Mouse (Mus musculus) R1 (cell line): Measurements from ENCODE around the gene Ninj1.

Experiments
- DNase-seq: peaks from one replicate; pipeline ENCODE4 v3.0.0-alpha.2; 2018; ENCODE audit warnings: low read depth, low spot score

Gene Ninj1

DNA sequence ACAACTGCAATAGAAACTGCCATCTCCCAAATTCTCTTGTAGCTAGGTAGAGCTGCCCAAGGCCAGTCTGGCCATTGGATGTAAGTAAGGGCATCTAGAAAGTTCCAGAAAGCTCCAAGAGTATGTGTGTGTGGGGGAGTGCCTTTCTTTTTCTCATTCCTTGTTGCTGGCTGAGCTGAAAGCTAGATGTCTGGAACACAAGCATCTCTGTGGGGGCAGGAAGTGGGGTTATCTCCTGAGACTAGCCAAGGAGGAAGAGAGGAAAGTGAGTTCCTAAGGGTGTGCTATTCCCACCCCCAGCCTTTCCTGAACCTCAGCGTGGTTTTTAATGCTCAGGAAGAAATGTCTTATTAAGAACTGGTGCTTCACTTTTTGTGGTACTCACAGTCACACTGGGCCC, 15.6 kb upstream of the Ninj1 start:
- no peak for DNase-seq

DNA sequence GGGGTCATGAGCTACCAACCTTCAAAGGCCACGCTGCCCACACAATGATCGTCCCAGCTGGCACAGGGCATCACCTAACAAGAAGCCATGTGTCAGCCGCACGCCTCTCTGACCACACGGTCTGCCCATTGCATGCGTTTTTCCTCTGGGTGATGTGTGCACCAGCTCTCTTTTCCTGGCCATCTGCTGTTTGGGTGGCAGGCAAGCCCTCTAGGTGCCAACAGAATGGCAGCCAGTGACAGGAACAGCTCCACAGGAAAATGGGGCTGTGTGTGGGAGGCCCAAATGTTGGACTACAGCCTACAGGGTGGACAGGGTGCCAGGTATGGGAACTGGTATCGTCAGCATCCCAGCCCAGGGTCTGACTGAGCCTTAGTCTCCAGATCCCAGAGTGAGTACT, 14.9 kb upstream of the Ninj1 start:
- no peak for DNase-seq

DNA sequence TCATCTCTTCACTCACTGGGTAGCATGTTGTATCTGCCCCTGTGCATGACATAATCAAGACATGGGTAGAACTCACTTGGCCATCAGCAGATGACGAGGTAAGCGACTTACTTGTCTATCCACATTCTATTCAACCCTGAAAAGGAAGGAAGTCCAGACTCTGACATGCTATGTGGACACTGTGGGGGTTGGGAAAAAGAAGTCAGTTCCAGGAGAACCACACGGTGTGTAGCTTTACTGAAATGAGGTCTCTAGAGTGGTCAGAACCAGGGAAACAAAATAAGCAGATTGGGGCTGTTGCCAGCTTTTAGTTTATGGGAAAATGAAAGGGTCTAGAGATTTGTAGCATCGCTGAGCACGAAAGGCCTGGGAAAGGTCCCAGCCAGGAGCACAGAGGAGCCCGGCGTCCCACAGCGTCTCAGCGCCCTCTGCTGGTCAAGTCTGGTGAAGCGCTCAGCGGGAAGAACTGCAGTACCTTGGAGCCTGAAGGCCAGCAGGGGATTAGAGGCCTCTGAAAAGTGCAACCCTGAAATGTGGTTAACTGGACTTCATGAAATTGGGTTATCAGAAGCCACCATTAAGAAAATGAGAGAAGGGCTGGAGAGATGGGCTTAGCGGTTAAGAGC, 14.2 kb upstream of the Ninj1 start:
- DNase-seq, result peak; percentile 83

DNA sequence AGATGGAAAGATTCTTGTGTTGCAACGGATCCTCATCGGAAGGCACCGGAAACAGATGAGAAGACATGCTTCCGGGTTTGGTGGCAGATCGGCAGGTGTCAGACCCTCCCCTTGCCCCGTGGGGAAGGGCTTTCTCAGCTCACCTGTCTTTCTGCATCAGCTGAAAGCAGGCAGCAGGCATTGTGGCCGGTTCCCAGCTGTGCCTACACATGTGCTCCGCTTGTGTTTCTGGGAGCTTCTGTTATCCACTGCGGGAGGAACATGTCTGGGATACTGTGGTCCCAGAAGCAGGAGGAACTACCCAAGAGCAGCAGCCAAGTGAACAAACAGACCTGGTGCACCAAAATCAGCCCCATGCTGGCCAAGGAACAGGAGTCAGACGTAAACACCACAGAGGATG, 11.8 kb upstream of the Ninj1 start:
- no peak for DNase-seq

DNA sequence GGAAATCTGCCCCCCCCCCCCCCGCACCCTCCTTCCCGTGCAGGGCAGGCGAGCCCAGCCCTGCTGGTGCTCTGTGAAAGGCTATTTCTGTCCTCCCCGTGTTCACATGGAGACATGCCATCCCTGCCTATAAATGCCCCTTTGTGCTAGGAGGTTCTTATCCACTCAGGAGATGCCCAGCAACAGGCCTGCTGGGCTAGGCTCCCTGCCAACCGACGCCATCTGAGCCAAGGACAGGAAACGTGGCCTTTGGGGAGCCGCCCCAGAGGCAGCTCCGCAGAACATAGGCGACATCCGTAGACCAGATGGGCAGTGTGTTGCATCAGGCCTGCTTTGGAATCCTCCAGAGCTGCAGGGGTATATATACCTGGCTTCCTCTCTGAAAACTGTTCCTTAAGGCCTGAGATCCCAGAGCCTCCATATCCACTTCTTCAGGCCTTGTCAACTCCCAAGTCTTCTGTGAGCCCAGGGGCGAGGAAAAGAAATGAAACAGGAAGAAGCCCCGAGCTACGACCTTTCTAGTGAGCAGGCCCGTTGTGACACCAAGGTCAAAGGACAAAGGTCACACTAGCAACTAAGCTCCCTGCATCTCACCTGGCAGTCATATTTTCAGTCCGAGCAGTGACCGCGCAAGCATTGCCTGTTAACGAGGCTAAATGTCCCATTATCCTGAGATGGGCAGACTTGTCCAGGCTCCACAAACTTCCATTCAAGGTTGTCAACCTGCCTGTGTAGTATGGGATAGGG, 8.3 kb upstream of the Ninj1 start:
- DNase-seq, result no peak

DNA sequence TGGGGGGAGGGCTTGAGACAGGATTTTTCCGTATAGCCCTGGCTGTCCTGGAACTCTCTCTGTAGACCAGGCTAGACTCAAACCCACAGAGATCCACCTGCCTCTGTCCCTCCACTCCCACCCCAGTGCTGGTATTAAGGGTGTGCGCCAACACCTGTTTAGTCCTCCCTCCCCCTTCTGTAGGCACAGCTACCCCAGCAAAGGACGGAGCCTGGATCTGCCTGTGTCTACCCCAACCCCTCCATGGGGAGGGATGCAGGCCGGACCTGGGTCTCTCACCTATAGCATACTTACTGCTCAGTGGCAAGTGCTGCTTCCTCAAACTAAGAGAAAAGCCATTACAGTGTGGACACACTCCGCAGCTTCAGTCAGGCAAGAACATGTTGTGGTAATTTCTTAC, 7.0 kb upstream of the Ninj1 start:
- DNase-seq, result no peak

DNA sequence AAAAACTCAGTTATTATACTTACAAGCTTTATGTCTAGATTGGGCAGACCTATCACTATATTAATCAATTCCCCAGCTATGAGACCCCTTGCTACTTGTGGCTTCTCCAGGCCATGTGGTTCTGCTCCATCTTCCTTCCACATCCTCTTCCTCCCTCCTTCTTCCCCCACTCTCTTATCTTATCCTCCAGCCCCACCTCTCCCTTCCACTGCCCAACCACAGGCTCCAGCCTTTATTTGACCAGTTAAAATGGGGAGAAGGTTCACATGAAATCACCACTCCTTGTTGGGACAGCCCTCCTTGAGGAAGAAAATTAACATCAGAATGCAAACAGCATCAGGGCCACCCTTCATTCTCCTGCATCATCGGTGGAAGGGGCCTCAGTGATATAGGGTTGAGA, 6.6 kb upstream of the Ninj1 start:
- no peak for DNase-seq

DNA sequence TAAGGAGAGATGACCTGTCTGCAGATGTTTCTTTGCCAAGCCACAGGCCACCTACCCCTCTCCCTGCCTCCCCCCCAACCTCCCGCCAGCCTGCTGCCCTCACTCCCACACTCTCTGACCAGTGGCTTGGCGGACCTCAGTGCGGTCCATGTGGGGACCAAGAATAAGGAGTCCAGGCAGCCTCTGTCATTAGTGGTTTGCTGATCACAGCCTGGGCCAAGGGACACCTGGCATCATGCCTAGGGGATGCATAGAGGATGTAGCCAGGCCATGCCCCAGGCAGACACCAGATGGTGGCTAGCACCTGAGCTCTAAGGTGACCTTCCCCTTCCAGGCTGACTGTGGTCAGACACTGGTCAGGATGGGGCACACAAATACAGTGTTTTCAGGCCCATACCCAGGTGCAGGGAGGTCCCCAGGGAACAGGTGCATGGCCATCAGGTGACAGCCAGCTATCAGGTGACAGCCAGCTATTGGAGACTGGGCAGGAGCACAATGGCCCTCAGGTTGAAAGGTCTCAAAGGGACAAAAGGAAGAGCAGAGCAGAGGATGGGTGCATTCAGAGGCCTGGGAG, 5.8 kb upstream of the Ninj1 start:
- no peak for DNase-seq

DNA sequence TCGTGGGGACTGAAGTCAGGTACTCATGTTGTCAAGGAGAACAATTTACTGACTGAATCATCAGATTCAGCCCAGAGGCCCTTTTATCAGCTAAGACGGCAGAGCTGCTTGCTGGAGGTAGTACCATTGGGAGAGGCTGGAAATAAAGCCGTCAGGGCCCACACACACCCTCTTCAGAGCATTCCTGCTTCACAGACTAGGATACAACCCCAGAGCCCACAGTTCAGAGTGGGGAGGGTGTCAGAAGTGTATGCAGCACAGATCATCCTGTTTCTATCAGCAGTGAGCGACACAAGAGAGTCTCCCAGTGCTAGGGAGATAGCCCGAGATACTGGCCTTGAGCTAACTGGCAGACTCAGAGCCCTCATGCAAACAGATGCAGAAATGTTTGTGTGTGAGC, 4.1 kb upstream of the Ninj1 start:
- DNase-seq, result no peak

DNA sequence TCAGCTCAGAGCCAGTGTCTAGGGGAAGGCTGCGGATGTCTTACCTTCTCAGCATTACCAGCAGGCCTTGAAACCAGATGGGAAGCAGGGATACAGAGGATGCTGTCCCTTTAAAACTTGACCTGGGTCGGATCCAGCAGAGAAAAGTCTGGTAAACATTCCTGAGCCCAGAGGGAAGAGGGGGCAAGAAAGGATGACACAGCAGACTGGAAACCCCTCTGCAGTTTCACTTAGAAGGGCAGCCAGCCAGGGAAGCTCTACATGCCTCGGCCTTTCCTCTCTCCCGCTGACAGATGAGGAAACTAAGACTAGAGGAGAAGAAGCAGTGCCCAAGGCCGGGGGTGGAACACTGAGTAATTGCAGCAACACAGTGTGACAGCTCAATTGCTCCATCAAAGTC, 3.6 kb upstream of the Ninj1 start:
- DNase-seq, result no peak

DNA sequence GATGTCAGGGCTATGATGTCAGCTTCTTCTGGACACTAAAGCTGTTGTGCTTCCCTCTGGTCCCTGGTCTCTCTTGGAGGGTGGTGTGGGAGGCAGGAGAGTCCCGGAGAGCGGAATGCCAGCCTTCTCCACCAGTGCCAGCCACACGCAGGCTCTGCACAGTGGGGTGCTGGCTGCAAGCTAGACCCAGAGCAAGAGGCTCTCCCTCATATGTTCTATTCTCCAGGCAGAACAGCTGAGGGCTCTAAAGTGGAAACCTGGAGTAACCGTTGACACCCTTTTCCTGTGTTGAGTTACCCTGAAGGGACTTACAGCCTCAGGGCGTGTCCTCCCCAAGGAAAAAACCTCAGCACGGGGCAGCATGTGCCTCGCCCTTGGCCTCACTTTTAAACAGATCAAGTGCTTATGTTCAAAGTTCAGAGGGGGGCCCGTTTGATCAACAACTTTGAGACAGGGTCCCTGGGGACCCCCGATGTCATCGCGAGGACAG, 442 bp upstream of the Ninj1 start:
- no peak for DNase-seq

DNA sequence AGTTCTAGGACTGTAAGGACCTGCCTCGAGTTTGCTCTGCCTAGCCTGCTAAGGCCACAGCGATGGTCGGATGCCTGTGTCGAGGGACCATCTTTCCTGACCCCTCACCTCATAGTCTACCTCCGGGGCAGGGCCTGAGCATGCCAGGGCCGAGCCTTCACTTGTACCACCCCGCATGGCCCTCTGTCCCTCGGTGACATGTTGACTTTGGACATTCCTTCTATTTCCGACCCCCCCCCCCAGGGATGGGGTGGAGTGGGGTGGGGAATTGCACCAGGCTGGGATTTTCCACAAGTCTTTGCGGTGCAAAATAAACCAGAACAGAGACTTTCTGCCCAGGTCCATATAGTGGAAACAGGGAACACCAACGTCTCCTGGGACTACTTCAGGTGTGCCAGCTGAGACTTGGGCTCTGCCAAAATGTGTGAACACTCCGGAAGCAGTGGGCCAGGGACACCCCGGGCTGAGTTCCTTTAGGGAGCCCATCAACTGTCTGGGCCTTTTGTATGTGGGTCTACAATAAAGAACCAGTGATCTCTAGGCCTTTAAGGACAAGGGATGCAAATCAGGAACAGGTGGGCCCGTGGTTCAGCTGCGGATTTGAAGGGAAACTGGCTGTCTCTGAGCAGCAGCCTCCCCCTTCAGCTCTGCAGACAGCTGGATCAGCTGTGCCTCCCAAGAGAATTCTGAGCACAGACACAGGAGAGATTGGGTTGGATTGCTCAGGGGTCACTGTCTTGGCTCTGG, 1.1 kb downstream of the Ninj1 start:
- peak; percentile 25 for DNase-seq

DNA sequence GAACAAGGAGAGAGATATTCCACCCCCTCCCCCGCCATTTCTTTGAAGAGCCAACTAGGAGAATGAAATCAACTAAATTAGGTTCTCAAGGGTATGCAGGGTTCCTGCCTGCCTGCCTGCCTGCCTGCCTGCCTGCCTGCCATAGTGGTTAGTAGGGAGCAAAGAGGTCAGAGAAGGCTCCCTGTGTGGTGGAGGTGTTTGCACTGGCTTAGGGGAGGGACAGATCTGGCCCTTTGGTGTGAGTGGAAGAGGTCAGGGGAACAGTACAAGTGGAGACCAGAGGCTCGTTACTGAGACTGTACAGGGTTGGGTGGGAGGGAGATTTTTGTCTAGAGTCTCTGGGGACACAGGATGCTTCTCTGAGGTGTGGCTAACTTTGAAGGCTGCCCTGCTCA, 1.7 kb downstream of the Ninj1 start:
- no peak for DNase-seq

DNA sequence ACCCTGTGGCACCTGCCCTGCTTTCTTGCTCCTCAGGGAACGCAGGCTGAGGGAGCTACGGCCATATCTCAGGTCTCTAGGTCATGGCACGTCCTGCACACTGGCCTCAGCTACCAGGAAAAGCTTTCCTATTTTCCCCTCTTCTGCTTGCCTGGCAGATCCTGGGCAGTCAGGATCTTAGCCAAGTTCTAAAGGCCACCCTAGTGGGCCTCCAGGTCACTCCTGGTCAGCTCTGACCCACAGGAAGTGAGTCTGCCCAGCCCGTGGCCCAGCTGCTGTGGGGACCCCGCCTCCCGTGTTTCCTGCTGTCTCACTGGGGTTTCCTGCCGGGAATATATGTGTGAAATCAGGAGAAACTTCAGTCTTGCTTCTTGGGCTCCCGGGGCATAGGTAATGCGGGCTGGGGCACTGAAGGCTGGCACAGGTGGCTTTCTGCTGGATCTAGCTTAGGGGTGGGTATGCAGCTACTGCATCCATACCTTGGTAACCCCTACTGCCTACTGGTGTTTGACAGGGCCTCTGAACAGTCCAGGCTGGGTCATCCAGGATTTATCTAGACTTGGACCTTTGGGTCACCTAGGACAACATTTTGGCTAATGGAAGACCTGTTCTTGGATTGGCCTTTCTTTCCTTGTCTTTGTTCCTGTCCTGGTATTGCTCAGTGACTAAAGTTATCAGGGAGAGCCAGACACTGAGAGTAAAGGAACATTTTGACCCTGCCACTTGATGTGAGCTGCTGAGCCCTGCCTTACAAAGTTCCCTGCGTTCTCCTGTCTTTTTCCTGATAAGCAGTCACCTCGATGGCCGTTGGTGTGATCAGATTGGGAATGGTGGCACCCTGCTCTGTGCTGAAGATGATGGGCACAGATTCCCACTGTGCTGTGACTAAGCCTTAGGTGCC, 2.9 kb downstream of the Ninj1 start:
- DNase-seq, result no peak

DNA sequence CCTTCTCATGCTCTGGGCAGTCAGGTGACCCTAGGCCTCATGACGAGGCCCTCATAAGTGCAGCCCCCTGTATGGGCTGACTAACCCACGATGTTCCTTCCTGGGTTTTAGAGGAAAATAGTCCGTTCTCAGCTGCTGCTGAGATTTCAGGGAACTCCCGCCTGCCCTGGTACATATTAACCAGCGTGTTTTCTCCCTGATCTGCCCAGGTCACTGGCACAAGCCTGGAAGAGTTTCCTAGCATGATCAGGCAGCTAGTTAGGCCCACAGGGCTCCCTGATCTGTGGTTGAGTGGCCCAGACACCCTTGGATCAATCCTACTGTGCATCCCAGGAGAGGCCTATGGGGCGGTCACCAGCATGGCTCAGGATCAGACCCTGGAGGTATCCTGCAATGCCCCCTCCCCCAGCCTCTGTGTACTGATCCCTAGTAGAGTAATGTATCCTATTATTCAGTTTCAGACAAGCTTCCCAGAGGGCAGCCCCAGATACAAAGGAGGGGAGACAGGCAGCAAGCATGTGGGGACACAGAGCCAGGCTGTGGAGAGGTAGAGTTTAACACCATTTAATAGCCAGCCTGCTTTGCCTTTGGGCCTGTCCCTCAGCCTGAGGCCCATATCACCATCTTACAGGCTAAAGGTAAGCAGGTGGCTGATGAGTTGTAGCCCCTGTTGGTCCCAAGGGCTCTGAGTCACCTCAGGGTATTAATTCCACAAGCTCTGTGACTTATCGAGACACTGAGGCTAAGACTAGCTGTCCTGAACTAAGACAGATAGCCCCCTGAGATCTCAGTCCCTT, 3.8 kb downstream of the Ninj1 start:
- no peak for DNase-seq

DNA sequence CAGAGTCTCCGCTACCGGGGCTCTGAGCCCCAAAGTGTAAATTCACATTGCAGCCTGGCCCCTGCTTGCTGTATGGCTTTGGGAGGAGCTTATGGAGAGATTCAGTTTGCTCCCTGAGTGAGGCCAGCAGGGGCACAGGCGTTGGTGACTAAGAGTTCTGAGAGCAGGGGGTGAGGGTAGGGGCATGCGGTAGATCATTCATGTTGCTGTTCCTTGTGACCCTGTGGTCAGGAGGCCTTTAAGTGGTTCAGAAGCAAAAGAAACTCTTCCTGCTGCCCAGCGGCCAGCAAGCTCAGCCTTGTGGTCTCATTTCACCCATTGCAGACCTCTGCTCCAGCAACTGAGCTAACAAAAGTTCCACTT, 4.4 kb downstream of the Ninj1 start:
- no peak for DNase-seq

DNA sequence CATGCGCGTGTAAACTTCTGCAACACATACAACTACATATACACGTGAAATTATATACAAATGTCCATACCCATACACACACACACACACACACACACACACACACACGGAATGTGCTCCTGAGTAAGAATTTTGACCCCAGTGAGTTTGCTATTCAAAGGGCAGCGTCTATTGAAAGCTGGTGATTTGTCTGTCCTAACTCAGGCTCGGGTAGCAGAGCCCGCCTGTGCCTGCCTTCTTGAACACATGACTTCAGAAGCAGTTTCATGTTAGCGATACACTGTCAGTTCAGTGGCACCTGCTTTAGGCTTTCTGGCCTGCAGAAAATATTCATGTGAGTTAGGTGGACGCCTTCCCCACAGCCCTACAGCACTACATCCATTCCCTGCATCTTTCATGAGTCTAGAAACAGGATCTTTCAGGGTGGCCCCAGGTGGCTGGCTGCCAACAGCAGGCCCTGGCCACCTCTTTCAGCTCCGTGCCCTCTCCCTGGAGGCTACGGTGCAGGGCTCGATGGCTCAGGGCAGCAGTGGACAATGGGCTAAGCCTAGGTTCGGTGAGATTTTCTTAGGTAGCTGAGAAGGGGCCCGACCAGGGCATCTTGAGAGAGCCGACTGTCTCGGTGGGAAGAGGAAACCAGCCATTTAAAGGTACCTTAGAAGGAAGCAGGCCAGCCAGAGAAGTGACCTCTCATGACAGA, 5.0 kb downstream of the Ninj1 start:
- DNase-seq, result no peak

DNA sequence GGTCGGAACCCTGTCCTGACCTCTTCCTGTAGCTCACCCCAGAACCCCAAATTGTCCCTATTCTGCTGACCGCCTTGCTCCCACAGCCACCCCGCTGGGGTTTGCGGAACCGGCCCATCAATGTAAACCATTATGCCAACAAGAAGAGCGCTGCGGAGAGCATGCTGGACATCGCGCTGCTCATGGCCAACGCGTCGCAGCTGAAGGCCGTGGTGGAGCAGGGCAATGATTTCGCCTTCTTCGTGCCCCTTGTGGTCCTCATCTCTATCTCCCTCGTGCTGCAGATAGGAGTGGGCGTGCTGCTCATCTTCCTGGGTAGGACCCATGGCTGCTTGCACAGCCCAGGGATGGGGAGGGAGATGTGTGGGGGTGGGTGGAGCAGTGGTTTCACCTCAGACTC, 6.4 kb downstream of the Ninj1 start:
- no peak for DNase-seq

DNA sequence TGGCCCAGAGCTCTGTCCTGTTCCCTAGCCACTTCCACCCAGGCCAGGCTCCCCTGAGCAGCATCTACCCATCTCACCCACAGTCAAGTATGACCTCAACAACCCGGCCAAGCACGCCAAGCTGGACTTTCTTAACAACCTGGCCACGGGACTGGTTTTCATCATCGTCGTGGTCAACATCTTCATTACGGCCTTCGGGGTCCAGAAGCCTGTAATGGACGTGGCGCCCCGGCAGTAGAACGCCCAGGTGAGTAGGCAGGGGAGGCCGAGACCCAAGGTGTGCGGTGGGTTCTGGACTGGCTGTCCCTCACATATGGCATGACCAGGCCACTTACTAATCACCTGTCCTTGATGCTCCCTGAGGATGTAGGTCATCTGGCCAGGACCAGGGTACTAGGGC, 7.5 kb downstream of the Ninj1 start:
- DNase-seq, result no peak

DNA sequence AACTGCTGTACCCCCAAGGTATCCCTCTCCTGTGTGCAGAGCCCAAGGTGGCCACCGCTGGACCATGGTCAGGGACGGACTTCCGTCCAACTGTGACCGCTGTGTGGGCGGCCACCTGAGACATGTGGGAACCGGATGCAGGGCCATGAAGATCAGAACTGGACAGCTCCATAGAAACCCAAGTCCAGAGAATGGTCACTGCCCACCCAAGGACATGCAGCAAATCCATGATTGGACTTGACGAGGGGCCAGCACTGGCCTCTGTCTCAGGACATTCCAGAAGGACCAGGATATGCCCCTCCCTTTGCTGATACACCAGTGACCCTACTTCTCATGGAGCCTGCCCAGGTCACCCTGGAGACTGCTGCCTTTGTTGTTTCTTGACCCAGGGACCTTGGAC, 8.4 kb downstream of the Ninj1 start:
- DNase-seq, result no peak
